Mouse (Mus musculus): ENCODE measurements around the gene Ctcfl.
"Not testable (repeated sequence)": the region's sequence is repeated elsewhere in the genome, so short reads cannot be mapped to it uniquely, and the experiment has no call there.

DNA sequence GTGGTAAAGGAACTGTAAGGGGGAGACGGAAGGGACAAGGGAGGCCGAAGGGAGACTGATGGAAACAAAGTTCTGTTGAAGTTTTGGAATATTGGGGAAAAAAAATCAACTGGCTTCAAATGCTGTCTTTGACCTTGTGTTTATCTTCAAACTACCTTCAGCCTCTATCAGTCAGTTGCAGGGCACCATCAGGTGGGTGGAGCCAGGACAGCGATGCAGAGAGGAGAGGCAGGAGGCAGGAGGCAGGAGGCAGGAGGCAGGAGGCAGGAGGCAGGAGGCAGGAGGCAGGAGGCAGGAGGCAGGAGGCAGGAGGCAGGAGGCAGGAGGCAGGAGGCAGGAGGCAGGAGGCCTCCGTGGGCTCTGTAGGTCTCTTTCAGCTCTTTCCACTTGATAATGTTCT is 792 bp upstream of the Ctcfl start:
- TF ChIP-seq POLR2A (IDR thresholded peaks at IDR 0.05; ENCODE audit: control insufficient read depth, extremely low read depth, insufficient read depth, low read length, poor library complexity); CTCF (IDR thresholded peaks at IDR 0.05; ENCODE audit: borderline replicate concordance, control insufficient read depth, extremely low read depth, insufficient read depth, low read length, poor library complexity): not testable (repeated sequence)

All from thymus, adult 2 months (tissue).